Mouse (Mus musculus): ENCODE results near the gene Actn4.

The Actn4 gene

DNA sequence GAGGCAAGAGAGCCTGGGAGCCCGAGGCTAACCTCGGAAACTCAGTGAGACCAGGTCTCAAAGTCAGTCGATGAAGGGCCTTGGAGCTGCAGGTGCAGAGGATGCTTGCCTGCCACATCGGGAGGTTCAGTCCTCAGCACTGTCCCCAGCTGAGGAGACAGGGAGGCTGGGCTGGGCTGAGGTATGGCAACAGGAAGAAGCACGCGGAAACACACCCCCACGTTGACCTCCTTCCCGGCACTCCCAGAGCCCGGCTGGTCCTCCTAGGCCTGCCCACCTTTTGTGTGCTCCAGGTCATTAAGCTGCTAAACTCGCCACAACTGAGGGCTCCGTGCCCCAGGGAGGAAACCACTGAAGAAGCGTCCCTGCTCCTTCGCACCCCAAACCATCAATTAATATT is 80.9 kb downstream of the Actn4 start, which contains the start of gene Capn12:
Gene Capn12, plus strand, starts transcription at position 224 of the 400 bp plus-strand sequence.
- DNase-seq, result no peak

DNA sequence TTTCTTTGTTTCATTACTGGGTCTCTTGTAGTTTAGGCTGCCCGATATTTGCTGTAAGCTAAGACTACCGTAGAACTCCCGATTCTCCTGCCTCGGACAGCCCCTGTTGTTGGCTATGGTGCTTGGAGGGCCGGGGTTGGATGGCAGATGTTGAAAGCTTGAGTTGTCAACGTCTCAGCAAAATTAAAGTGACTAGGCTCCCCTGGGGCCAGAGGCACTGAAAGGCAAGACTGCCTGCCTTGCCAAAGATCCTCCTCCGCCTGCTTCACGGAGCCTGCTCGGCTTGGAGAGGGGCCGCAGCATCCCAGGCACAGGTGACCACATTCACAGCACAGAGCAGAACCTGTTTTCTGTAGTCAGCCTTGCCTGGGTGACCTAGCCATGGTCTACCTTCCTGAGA is 81.6 kb downstream of the Actn4 start:
- DNase-seq, result no peak

DNA sequence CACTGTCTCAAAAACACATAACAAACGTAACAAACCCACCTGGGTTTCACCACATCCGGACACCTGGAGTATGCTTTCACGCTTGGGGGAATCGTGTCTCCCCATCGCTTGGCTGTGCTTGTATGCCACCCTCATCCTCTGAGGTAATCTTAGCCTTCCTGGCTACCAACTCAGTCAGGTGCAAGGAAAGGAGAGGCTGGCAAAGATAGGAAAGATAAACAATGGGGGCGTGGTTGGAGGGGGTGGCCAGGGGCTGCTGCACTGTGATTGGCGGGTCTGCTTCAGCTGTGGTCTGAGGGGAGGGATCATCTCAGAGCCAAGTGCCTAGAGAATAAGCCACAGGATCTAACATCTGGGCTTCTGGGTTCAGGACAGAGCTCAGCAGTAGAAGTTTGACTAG is 82.5 kb downstream of the Actn4 start:
- DNase-seq, result no peak

DNA sequence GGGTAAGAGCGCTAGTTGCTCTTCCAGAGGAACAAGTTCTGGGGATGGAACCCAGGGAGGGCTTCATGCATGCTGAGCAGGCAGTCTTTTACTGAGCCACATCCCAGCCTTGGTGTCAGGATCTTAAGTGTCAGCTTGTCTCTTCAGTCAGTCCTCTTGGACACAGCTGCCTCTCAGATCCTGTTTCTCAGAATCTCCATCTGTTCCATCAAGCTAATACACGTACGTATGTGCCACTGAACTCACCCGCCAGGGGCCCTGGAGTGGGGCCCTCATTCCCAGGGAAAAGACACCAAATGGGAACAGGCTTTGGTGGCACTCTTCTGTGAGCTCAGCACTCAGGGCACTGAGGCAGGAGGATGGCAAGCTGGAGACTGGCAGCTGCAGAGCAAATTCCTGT is 84.3 kb downstream of the Actn4 start:
- no peak for DNase-seq

DNA sequence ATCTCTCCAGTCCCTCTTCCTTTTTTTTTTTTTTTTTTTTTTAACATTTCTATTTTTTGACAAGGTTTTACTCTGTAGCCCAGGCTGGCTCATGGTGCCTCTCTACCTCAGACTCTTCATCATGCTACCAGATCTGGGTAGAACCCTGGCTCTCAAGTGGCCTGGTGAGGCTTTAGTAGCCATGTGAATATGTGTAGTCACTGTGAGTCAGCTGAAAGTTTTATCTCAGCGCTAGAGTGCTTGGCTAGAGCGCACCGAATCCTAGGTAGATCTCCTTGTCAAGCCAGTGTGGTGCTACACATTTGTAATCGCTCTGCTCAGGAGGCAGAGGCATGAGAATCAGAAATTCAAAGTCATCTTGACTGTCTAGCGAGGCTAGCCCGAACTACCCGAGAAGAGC is 85.0 kb downstream of the Actn4 start:
- no peak for DNase-seq

DNA sequence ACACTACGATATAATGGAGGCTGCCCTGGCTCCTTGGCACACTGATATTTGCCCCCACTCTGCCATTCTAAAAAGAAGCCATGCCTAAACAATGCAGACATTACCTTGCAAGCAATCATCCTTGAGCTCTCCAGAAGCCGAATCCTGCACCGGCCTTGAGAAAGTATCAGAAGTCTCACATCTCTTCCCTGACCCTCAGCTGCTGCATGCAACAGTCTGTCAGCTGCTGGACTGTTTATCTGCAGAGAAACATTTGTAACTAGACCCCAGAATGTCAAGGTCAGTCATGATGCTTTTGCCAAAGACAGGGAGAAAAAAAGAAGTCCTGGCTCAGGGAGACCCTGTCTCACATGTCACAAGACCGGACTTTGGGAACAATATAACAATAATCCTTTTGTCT is 86.0 kb downstream of the Actn4 start:
- no peak for DNase-seq

DNA sequence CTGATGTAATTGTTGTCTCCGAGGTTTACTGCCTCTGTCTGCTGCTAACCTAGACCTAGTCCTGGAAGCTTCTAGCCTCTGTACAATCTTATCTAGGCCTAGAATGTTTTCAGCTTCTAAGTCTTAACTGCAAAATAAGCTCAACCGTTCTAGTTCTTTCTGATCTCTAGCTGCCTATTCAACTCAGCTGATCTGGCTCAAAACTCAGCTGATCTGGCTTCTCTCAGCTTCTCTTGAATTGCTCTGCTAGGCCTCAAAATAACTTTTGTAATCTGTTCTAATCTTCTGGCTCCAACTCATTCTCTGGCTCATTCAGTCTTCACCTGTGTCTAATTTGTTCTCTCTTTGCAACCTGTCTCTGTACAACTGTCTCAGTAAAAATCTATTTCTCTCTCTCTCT is 87.6 kb downstream of the Actn4 start:
- DNase-seq, result no peak

DNA sequence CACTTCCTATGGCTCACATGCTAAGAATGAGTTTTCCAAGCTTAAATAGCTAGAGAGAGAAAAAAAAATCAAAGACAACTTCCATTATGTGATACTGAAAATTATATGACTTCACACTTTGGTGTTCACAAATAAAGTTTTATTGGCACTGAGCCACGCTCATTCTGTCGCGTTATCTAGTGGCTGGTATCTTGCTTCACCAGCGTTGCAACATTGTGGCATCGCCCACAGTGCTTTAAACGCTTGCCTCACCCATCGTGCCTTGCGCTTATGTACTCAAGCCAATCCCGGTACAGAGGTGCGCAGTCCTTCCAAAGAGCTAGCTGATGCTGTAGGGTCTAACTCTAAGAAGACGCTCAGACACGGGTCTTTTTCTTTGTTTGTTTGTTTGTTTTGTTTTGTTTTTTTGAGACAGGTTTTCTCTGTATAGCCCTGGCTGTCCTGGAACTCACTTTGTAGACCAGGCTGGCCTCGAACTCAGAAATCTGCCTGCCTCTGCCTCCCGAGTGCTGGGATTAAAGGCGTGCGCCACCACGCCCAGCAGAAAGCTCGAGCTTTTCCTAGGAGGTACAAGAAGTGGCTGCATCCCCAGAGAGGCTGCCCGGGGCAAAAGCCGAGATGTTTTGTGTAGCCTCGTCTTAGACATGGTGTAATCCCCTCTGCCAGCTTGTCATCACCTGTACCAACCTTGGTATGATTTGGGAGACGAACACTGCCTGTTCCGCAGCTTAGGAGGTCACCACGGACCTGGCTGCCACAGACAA is 91.1 kb downstream of the Actn4 start:
- DNase-seq, result no peak

DNA sequence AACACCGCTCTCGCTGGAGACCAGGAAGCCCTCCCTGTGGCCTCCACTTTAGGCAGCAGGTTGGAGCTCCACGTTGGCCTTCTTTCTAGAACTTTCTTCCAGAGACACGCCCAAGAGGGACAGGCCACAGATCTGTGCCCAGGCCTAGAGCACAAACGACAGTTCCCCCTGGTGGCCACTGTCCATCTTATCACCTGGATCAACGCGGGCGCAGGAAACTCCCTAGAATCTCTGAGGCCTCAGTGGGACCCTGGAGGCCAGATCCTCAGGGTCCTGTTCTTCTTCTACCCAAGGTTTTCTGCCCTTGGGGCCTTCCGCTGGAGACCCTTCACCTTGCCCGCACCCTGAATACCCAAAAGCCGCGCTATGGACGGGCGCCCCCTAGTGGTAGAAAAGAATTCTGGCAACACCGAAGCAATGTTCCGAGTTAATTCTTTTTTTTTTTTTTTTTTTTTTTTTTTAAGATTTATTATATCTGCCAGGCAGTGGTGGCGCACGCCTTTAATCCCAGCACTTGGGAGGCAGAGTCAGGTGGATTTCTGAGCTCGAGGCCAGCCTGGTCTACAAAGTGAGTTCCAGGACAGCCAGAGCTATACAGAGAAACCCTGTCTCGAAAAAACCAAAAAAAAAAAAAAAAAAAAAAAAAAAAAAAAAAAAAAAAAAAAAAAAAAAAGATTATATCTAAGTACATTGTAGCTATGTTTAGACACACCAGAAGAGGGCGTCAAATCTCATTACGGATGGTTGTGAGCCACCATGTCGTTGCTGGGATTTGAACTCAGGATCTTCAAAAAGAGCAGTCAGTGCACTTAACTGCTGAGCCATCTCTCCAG is 94.4 kb downstream of the Actn4 start:
- peak; percentile 70 for DNase-seq

DNA sequence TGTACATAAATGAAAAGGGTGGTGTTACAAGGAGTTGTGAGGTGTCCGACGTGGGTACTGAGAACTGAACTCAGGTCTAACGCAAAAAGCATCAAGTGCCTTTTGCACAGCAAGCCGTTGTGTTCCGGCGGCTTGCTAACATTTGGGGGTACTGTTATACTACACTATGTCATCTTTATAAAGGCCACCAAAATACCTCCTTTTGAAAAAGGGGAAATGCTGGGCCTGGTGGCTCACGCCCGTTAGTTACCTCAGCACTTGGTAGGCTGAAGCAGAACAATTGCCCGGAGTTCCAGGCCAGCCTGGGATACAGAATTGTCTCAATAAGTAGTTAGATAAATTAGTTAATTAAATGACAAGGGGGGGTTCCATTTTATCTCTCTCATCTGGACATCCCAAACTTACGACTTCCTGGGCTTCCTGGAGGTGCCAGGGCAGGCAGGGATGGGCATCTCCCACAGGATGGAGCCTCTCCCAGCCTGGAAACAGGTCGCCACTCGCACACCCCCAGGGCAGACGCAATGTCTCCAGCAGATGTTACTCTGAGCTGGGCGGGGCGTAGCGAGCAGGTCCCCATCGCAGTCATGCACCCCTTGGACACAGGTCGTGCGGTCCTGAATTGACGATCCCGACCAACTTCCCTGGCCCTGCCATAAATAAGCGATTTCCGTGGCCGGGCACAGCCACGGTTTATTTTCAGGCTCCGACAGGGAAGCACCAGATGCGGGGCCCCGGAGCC is 95.2 kb downstream of the Actn4 start:
- no peak for DNase-seq

DNA sequence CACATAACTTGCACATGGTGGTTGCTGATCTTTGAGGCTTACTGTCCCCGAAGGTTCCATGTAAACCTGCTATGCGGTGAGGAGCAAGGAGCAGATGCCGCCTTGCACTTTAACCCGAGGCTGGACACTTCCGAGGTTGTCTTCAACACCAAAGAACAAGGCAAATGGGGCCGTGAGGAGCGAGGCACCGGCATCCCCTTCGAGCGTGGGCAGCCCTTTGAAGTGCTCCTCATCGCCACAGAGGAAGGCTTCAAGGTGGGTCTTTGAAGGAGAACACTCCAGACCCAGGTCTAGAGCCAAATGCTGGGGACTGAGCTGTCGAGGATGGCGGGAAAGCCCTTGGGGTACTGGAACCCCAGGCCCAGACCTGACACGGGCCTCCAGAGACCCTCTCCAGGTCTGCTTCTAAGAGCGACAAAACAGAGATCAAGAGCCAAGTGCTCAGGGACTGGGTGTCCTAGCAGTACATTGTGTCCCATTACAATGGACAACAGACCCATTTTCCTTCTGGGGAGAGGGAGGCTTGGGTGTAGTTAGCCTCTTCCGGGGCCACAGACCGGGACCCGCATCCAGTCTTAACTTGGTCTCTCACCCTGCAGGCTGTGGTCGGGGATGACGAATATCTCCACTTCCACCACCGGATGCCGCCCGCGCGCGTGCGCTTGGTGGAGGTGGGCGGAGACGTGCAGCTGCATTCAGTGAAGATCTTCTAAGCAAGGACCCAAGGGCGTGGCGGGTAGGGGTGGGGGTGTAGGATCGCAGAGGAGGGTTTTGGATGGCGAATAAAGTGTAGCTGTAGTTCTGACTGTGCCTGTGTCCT is 96.4 kb downstream of the Actn4 start:
- DNase-seq, result peak; percentile 68

DNA sequence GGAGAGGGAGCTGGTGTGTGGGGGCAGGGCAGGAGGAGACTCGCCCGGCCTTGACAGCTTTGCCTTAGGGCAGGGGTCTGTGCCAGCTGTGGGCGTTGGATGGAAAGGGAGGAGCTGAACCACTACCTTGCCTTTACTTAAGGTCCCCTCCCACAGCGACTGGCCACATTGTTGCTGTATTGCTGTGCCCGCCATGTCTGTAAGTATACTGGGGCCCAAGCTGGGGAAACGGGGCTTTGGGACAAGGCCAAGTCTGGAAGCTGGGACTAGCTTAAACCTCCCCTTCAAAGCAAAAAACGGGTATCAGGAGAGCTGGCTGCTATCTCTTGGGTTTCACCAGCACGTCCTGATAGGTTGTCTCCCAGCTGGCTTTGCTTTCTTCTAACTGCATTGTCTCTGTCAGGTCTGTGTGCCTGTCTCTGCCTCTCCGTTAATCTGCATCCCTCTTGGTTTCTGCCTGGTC is 97.8 kb downstream of the Actn4 start:
- DNase-seq, result no peak

DNA sequence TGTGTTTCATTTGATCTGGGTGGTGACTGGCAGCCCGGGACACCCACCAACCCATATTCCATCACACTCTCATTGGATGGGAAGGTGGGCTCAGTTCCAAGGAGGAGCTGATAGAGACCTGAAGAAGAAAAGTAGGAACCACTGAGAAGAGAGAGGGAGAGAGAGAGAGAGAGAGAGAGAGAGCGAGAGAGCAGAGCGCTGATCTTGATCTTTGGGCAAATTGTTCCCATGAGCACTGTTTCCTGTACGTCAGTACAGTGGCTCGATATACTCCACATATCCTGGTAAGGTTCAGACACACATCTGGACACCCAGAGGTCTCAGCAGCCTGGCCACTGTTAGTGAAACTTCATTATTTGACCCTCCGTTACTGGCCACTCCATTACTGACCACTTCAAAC is 98.6 kb downstream of the Actn4 start, which contains the start of gene Lgals7:
Gene Lgals7, plus strand, starts transcription at position 314 of the 400 bp plus-strand sequence.
- DNase-seq, result no peak

DNA sequence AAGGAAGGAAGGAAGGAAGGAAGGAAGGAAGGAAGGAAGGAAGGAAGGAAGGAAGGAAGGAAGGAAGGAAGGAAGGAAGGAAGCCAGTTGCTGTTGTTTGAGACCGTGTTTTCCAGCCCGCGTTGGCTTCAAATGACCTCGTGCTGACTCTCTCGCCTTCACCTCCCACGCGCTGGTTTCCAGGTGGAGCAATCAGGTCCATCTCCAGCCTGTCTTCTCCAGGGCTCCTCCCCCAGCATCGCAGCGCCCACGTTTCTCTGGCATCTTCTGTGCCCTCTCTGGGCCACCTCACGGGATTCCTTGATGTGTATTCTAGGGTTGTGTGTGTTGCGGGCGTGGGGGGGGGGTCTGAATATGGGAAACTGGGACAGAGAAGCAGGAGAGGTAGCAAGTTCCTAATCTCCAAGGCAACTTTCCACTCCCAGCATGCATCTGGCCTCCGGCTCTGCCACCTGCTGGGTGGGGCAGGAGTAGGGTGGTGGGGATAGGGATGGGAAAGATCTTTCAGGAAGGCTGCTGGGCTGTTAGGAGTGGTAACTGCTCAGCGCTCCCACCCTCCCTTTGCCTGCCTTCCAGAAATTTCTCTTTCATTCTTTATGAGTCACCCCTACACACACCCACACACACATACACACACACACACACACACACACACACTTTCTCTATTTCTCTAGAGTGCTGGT is 99.2 kb downstream of the Actn4 start:
- no peak for DNase-seq

DNA sequence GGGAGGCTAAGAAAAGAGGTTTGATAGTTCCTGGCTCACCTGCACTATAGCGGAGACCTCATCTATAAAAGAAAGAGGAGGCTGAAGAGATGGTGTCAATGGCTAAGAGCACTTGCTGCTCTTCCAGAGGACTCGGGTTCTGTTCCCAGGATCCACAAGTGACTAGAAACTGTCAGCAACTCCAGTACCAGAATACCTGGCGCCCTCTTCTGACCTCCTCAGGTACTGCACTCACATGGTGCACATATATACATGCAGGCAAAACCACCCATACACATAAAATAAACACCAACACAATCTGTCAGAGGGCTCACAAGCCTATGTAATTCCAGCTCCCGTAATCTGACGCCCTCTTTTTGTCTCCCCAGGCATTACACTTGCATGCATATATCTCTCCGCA is 101.2 kb downstream of the Actn4 start:
- no peak for DNase-seq

DNA sequence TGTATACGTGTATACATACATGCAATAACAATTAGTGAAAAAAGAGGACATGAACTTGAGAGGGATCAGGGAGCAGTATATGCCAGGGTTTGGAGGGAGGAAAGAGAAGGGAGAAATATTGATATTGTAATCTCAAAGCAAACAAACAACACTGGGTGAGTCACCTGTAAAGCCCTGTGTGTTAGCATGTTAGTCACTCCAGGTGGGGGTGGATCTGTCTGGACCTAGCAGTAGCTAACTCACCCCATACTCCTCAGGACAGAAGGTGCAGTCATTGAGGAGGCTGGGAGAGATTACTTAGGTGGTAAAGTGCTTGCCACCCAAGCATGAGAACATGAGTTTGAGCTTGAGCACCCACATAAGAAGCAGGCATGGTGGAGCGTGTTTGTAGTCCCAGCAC is 102.2 kb downstream of the Actn4 start:
- no peak for DNase-seq

DNA sequence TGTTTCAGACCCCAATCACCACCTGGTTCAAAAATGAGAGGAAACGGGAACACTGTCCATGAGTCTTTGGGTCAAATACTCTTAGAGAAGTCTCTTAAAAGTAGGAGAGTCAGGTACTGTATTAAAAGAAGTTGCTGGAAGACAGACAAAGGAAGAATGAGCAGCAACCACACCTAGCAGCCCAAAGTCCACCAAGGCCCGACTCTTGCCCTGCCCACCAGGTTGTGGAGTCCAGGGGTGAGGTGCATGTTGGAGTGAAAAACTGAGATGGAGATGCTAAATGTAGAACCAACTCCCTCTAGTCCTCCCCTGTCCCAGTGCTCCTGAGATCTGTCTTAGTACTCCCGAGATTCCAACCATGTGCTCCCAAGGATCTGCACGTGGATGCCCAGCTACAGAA is 111.5 kb downstream of the Actn4 start:
- no peak for DNase-seq

DNA sequence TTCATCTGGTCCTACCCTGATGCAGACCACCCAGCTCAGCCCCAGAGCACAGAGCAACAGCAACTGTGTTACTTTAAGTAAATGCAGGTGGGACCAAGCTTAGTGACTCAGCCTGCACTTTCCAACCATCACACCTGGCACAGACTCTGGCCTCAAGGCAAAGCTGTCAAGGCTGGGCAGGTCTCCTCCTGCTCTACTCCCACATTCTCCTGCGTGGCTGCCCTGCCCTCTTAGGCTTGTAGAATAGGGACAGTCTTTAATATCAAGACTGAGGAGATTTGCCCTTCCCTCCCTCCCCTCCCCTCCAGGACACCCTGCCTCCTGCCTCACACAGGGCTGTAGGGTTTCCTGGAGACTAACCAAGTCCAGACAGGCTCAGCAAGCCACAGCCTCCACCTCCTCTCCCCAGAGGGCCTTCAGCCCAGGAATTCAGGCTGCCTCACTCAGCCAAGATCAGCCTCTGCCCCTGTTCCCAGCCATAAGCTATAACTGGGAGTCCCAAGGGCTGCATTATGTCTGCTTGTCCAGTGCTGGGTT is 112.4 kb downstream of the Actn4 start:
- DNase-seq, result no peak

DNA sequence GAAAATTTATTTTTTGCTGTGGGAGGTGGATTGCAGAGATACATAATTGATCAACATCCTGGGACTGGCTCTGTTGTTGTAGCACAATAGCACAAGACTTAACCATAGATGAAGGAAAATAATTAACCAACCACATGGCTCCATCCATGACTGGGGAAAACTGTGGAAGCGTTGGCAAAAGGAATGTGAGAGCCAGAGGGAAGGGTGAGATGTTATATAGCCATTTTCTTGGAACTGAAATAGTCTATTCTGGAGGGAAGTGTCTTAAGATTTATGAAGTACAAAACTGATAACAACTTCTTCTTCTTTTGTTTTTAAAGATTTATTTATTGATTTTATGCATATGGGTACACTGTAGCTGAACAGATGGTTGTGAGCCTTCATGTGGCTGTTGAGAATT is 114.9 kb downstream of the Actn4 start:
- DNase-seq, result no peak

All from kidney, adult 11 months (tissue).